Mouse (Mus musculus): Measurements from ENCODE around the gene Ahcy.

- TF ChIP-seq CTCF (conservative IDR thresholded peaks at IDR 0.05 in 1 of 2, IDR thresholded peaks at IDR 0.05 in 1 of 2; ENCODE audit: low read depth in 2 of 2, low read length in 2 of 2) (no peak), JUND (conservative IDR thresholded peaks at IDR 0.05; ENCODE audit: low read depth, low read length) (no peak), POLR2A (IDR thresholded peaks at IDR 0.05; ENCODE audit: low read depth, low read length) (no peak), CHD1 (IDR thresholded peaks at IDR 0.05; ENCODE audit: low read depth, low read length) (no peak), EP300 (IDR thresholded peaks at IDR 0.05; ENCODE audit: low read length) (no peak), JUN (IDR thresholded peaks at IDR 0.05; ENCODE audit: insufficient read depth, low read depth, low read length) (no peak), USF1 (IDR thresholded peaks at IDR 0.05; ENCODE audit: low read depth, low read length) (no peak), TCF12 (IDR thresholded peaks at IDR 0.05; ENCODE audit: low read depth, low read length) (no peak), SIN3A (IDR thresholded peaks at IDR 0.05; ENCODE audit: low read length) (no peak), MAX (IDR thresholded peaks at IDR 0.05; ENCODE audit: low read length) (no peak), KAT2A (IDR thresholded peaks at IDR 0.05; ENCODE audit: insufficient replicate concordance, low read length) (no peak), E2F4 (IDR thresholded peaks at IDR 0.05; ENCODE audit: insufficient replicate concordance, low read depth, low read length) (no peak), POLR2AphosphoS2 (IDR thresholded peaks at IDR 0.05; ENCODE audit: low read depth, low read length) (no peak), HCFC1 (IDR thresholded peaks at IDR 0.05; ENCODE audit: low read depth, low read length) (no peak)
Measured at GRCm38 (mm10) chr2:155086328-155086727, 12.0 kb upstream of the Ahcy start.

Measured in CH12.LX (cell line).